Mouse (Mus musculus): Measurements from ENCODE around the gene Zmynd8. TPM values are rescaled to one million over a fixed set of nuclear protein-coding genes. Genes with fewer than 3 reads are reported as not detected.

Zmynd8 gene
- total and polyA plus RNA-seq, 3 experiments: 30.3 to 89.2 (median 41.6) TPM

DNA sequence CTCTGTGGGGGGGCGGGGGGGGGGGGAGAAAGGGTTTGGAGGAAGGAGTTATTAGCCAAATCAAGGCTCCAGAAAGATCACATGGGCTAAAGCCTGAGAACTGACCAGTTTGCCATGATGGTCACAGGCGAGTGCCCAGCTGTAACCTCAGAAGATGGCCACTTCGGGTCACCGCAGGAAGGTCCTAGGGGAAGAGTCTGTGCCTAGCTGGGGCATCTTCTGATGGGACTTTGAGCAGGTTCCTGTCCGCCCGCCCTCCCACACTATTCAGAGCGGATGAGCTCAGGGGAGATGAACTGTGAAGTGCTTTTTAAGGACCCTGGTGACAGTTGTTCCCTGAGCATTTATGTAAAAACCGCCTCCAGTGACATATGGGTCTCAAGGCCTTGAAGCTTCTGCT, 8.4 kb upstream of the Zmynd8 start:
- no peak for DNase-seq (ENCODE audit: low read depth, low spot score)
- Histone ChIP-seq H3K36me3 (ENCODE audit: control insufficient read depth in 1 of 2, insufficient read depth in 2 of 2, low read length in 2 of 2) (no peaks in the 10 kb centered on the region), H3K9ac (ENCODE audit: control insufficient read depth, low read depth, low read length, poor library complexity, severe bottlenecking) (no peak overlapping the region), H3K4me1 (ENCODE audit: control insufficient read depth in 1 of 2, insufficient read depth in 2 of 2, low read length in 2 of 2) (no peaks in the 10 kb centered on the region), H3K79me2 (ENCODE audit: control insufficient read depth, insufficient read depth, low read length, poor library complexity) (no peaks in the 10 kb centered on the region), H3K27me3 (ENCODE audit: control insufficient read depth in 1 of 2, insufficient read depth in 2 of 2, low read length in 2 of 2) (no peaks in the 10 kb centered on the region), H3K27ac (ENCODE audit: control insufficient read depth, low read depth, low read length) (no peak overlapping the region), H3K9me3 (replicated peaks; ENCODE audit: insufficient read depth, low read length) (no peaks in the 10 kb centered on the region), H3K4me3 (ENCODE audit: control insufficient read depth in 1 of 2, insufficient read depth in 1 of 2, low read depth in 2 of 2, low read length in 2 of 2) (no peak overlapping the region)
- TF ChIP-seq HCFC1 (IDR thresholded peaks at IDR 0.05; ENCODE audit: low read depth, low read length) (no peak), SMC3 (IDR thresholded peaks at IDR 0.05; ENCODE audit: low read depth, low read length) (no peak), NELFE (IDR thresholded peaks at IDR 0.05; ENCODE audit: low read depth, low read length) (no peak), MXI1 (IDR thresholded peaks at IDR 0.05; ENCODE audit: low read depth, low read length) (no peak), CHD1 (IDR thresholded peaks at IDR 0.05; ENCODE audit: low read depth, low read length) (no peak), JUND (IDR thresholded peaks at IDR 0.05; ENCODE audit: low read depth, low read length) (no peak), MYB (IDR thresholded peaks at IDR 0.05; ENCODE audit: low read depth, low read length) (no peak), MEF2A (IDR thresholded peaks at IDR 0.05; ENCODE audit: extremely low read depth, insufficient replicate concordance, low read depth, low read length, poor library complexity, severe bottlenecking) (no peak), GATA1 (IDR thresholded peaks at IDR 0.05; ENCODE audit: low read depth, low read length) (no peak), EP300 (IDR thresholded peaks at IDR 0.05; ENCODE audit: low read depth in 1 of 2, low read length in 2 of 2) (no peak), RAD21 (IDR thresholded peaks at IDR 0.05; ENCODE audit: low read depth, low read length) (no peak)

DNA sequence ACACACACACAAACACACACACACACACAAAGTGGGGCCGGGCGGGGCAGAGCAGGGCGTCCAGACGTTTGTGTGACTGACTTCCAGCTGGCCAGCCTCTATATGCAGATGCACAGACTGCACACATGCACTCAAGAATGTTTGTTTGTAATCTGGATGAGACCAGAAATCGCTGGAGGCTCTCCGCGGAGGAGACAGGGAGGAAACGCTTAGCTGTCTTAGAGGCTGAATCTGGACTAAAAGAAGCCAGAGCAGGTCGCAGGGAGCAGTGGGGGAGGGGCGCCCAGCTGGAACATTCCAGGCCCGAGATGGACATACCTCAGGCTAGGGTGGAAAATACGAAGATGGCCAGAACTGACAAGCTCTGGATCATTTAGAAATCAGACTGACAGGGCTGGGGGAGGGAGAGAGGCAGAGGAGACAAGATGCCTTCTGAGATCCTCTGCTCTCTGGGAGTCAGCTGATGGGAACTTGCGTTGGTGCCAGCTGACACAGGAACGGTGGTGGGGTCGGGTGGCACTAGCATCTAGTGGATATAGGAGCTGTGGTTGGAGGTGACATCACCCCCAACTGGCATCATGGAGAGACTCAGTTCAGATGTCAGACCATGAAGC, 7.6 kb upstream of the Zmynd8 start:
- Histone ChIP-seq H3K4me1 (ENCODE audit: control insufficient read depth in 1 of 2, insufficient read depth in 2 of 2, low read length in 2 of 2) (no peaks in the 10 kb centered on the region), H3K9ac (ENCODE audit: control insufficient read depth, low read depth, low read length, poor library complexity, severe bottlenecking) (no peak overlapping the region), H3K4me3 (ENCODE audit: control insufficient read depth in 1 of 2, insufficient read depth in 1 of 2, low read depth in 2 of 2, low read length in 2 of 2) (no peak overlapping the region), H3K27me3 (ENCODE audit: control insufficient read depth in 1 of 2, insufficient read depth in 2 of 2, low read length in 2 of 2) (no peaks in the 10 kb centered on the region), H3K27ac (ENCODE audit: control insufficient read depth, low read depth, low read length) (no peak overlapping the region), H3K79me2 (ENCODE audit: control insufficient read depth, insufficient read depth, low read length, poor library complexity) (no peaks in the 10 kb centered on the region), H3K9me3 (replicated peaks; ENCODE audit: insufficient read depth, low read length) (no peaks in the 10 kb centered on the region), H3K36me3 (ENCODE audit: control insufficient read depth in 1 of 2, insufficient read depth in 2 of 2, low read length in 2 of 2) (no peaks in the 10 kb centered on the region)
- DNase-seq (ENCODE audit: low read depth, low spot score): no peak
- TF ChIP-seq GABPA (IDR thresholded peaks at IDR 0.05; ENCODE audit: low read depth, low read length) (no peak), RCOR1 (IDR thresholded peaks at IDR 0.05; ENCODE audit: low read depth, low read length) (no peak), MYB (IDR thresholded peaks at IDR 0.05; ENCODE audit: low read depth, low read length) (no peak), ZKSCAN1 (IDR thresholded peaks at IDR 0.05; ENCODE audit: low read depth, low read length) (no peak), E2F4 (IDR thresholded peaks at IDR 0.05; ENCODE audit: borderline replicate concordance, low read depth, low read length) (no peak), TBP (IDR thresholded peaks at IDR 0.05; ENCODE audit: low read depth, low read length) (no peak), SMC3 (IDR thresholded peaks at IDR 0.05; ENCODE audit: low read depth, low read length) (no peak), TCF12 (IDR thresholded peaks at IDR 0.05; ENCODE audit: low read depth, low read length) (no peak), POLR2AphosphoS2 (IDR thresholded peaks at IDR 0.05; ENCODE audit: low read length) (no peak), MAZ (IDR thresholded peaks at IDR 0.05; ENCODE audit: low read depth, low read length) (no peak), MYC (IDR thresholded peaks at IDR 0.05; ENCODE audit: low read depth, low read length) (no peak), MAFK (IDR thresholded peaks at IDR 0.05; ENCODE audit: borderline replicate concordance, low read depth, low read length) (no peak), ELF1 (IDR thresholded peaks at IDR 0.05; ENCODE audit: low read depth, low read length) (no peak), ETS1 (IDR thresholded peaks at IDR 0.05; ENCODE audit: low read depth, low read length) (no peak)

All from MEL (cell line).